Mouse (Mus musculus) megakaryocyte-erythroid progenitor cell, adult 5 weeks (primary cell): Measurements from ENCODE around the gene Cyp2u1. TPM values are rescaled to one million over a fixed set of nuclear protein-coding genes. Genes with fewer than 3 reads are reported as not detected.

Source experiments
- polyA plus RNA-seq: library from polyadenylated mRNA; stranded (reverse); fragments of >175 nt; gene quantifications from 2 replicates; pipeline ENCODE4 v1.2.3, GENCODE M21; 2012

Cyp2u1 gene
- 0.14 and 0.21 TPM in 2 replicates for polyA plus RNA-seq

DNA sequence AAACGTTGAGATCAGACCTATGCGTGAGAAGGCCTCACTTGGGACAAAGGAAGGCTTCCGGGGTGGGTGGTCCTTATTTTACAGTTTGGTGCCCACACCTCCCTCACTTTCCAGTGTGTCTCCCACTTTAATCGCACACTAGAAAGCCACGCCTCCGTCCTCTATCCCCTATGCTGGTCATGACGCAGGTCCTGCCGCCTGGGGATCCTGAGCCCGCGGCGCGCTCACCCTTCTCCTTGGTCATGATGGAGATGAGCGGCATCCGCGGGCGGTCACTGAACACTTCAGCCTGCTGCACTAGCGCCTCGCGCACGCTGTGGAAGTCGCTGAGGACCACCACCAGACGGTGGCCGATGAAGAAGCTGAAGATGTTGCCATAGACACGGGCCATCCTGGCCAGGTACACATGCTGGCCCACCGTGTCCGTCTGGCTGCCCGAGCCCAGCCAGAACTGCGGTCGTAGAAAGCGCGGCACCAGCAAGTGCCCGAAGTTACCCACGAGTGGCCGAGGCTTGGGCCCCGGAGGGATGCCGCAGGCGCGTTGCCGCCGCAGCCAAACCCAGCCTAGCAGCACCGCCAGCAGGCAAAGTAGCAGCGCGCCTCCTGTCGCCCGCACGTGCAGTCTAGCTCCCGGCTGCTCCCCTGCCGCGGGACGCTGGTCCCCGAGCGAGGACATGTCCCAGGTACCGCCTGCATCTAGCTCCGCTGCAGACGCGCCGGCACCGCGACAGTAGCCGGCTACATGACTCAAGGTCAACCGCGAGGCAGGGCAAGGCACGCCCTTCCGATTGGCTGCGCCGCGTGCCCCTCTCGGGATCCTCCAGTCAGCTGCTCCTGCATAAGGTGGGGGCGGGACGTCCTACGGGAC, at the start of gene Cyp2u1:
Gene Cyp2u1, minus strand, starts transcription at position 776 of the 868 bp plus-strand sequence.

DNA sequence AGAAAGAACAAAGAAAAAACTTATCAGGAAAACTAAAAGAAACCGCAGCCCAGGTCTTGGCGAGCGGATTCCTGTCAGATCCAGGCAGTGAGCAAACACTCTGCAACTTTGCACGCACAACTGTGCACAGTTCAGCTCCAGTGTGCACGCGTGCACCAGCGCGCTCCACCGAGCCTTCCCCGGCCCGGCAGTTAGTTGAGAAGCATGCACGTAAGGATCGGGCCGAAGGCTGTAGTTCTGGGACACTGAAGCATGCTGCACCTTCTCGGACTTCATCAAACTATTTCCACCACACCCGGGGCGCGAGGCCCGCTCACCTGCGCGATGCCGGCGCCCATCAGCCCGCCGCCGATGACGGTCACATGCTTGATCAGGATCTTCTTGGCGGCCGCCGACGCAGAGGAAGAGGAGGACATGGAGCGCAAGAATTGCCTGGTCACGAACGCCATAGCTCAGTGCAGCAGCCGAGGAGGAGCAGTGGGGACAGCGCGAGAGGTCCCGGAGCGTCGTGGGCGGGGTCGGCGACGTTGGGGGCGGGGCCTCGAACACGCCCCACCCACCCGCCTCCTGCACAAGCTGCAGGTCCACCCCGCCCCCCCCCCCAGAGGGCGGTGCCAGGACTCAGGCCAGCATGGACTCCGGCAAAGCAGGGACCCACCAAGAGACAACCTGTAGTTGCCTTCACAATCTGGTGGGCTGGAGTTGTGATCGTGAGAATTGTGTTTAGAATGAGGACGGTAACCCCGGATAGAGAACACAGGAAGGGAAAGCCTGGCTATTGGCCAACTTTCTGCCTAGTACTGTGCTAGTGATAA, 31.3 kb downstream of the Cyp2u1 start, which contains the start of gene Hadh:
Gene Hadh, minus strand, starts transcription at position 543 of the 815 bp plus-strand sequence.

Other genes starting within 250 kb of the Cyp2u1 start
- 2.4 and 2.8 TPM in 2 replicates for gene Lef1, start 192.8 kb downstream of the Cyp2u1 start, polyA plus RNA-seq
- gene Hadh, start 31.1 kb downstream of the Cyp2u1 start, polyA plus RNA-seq: 34.0 and 34.9 TPM in 2 replicates
- 15.3 and 23.6 TPM in 2 replicates for gene Sgms2, start 188.2 kb upstream of the Cyp2u1 start, polyA plus RNA-seq